9 mouse cellular contexts compared by ENCODE assay signal in genomic region chr6:120196837-120197236, GRCm38 (mm10).
A peak's percentile ranks its signal among the peaks of the same experiment; 100 is the strongest.
DNase-seq lines count a peak whose midpoint lies in the region; ATAC-seq lines count a peak whose summit lies in the region.
"Had no signal": no experiment of that assay in that cellular context is flagged by ENCODE, and none has a peak within 500 bp of the region (broad histone marks: within the 10 kb centered on the region; RNA-seq: fewer than 3 reads in every experiment).

No protein-coding gene starts in this region.

- ATAC-seq in midbrain, embryonic 14.5 days (ENCODE audit: low FRiP score, low TSS enrichment): no peak
- ATAC-seq in midbrain, embryonic 16.5 days: no peak

- peak; percentile 44 for DNase-seq in gastrocnemius, adult 18-20 months (ENCODE audit: low spot score)
- no peak for DNase-seq in gastrocnemius, postnatal 4 days (ENCODE audit: low spot score in 2 of 2)
- DNase-seq in midbrain, embryonic 14.5 days: peak; percentile 56
- DNase-seq in brain, adult 2 months (ENCODE audit: low read depth, low spot score): peak; percentile 67
- DNase-seq in lung, postnatal 10 days: peak; percentile 75
- no peak for DNase-seq in urinary bladder, adult 2 months (ENCODE audit: low spot score)
- DNase-seq in gastrocnemius, adult 8-10 months (ENCODE audit: low spot score in 2 of 2): no peak

- no peaks in the 10 kb centered on the region for H3K36me3 ChIP-seq in midbrain, embryonic 14.5 days (ENCODE audit: control insufficient read depth, insufficient read depth, low read length)
- H3K36me3 ChIP-seq in midbrain, embryonic 16.5 days (ENCODE audit: control insufficient read depth, insufficient read depth, low read length): no peaks in the 10 kb centered on the region
- H3K36me3 ChIP-seq: hindbrain, embryonic 15.5 days had no signal

- WGBS in midbrain, embryonic 14.5 days: 38% methylated on average over 2 of the region's 2 CpGs
- 30% methylated on average over 2 of the region's 2 CpGs for WGBS in midbrain, embryonic 16.5 days

- no peak overlapping the region for H3K27ac ChIP-seq in midbrain, embryonic 14.5 days (replicated peaks; ENCODE audit: low read depth, low read length)
- no peak overlapping the region for H3K27ac ChIP-seq in midbrain, embryonic 16.5 days (ENCODE audit: low read length)
- H3K27ac ChIP-seq: hindbrain, embryonic 15.5 days had no signal

- 0 out of 2 replicates have a peak, but pooled peaks cover 3% of the 10 kb centered on the region for H3K4me1 ChIP-seq in midbrain, embryonic 14.5 days (ENCODE audit: control insufficient read depth, insufficient read depth, low read length)
- no peaks in the 10 kb centered on the region for H3K4me1 ChIP-seq in midbrain, embryonic 16.5 days (ENCODE audit: control insufficient read depth, insufficient read depth, low read length)

- no peak overlapping the region for H3K4me2 ChIP-seq in midbrain, embryonic 14.5 days (ENCODE audit: low read length)
- no peak overlapping the region for H3K4me2 ChIP-seq in midbrain, embryonic 16.5 days (ENCODE audit: low read length)
- H3K4me2 ChIP-seq: hindbrain, embryonic 15.5 days had no signal

- H3K4me3 ChIP-seq in midbrain, embryonic 14.5 days (replicated peaks; ENCODE audit: low read depth, low read length): no peak overlapping the region
- H3K4me3 ChIP-seq in midbrain, embryonic 16.5 days (ENCODE audit: low read depth, low read length): no peak overlapping the region
- H3K4me3 ChIP-seq: hindbrain, embryonic 15.5 days had no signal

- H3K27me3 ChIP-seq in midbrain, embryonic 14.5 days (ENCODE audit: control insufficient read depth, insufficient read depth, low read length): no peaks in the 10 kb centered on the region
- peaks cover 4% of the 10 kb centered on the region; the same call in 1 of the 2 replicates for H3K27me3 ChIP-seq in midbrain, embryonic 16.5 days (ENCODE audit: control insufficient read depth, insufficient read depth, low read depth, low read length)
- H3K27me3 ChIP-seq: hindbrain, embryonic 15.5 days had no signal

- H3K9me3 ChIP-seq in midbrain, embryonic 14.5 days (ENCODE audit: control insufficient read depth, low read length): no peaks in the 10 kb centered on the region
- H3K9me3 ChIP-seq in midbrain, embryonic 16.5 days (replicated peaks; ENCODE audit: control insufficient read depth, low read length, poor library complexity, severe bottlenecking): no peaks in the 10 kb centered on the region
- H3K9me3 ChIP-seq: hindbrain, embryonic 15.5 days had no signal

- no peak overlapping the region for H3K9ac ChIP-seq in midbrain, embryonic 14.5 days (replicated peaks; ENCODE audit: low read length)
- no peak overlapping the region for H3K9ac ChIP-seq in midbrain, embryonic 16.5 days (ENCODE audit: low read depth, low read length)
- H3K9ac ChIP-seq: hindbrain, embryonic 15.5 days had no signal

Comparison
In these comparisons a context has a peak if more than half of its experiments do, and no peak if none do; other contexts are left out.
1. DNase-seq: peak in gastrocnemius, adult 18-20 months (single experiment), midbrain, embryonic 14.5 days (single experiment), brain, adult 2 months (single experiment) and lung, postnatal 10 days (single experiment); none in gastrocnemius, postnatal 4 days (0 of 2), urinary bladder, adult 2 months (single experiment) and gastrocnemius, adult 8-10 months (0 of 2).